Mouse (Mus musculus) ES-Bruce4 (cell line): Measurements from ENCODE around the gene Bmp5.

ENCODE experiments used
- CTCF ChIP-seq: IDR thresholded peaks from one replicate; pipeline ENCODE4 v1.8.1; 2011; ENCODE audit warnings: low read depth, low read length
- POLR2A ChIP-seq: IDR thresholded peaks from one replicate; pipeline ENCODE4 v1.8.1; 2011; ENCODE audit warnings: low read length; ENCODE audit not compliant: insufficient read depth

GRCm38 (mm10) chr9:75776153-75776552, 989 bp downstream of the Bmp5 start:
- no peak for TF ChIP-seq POLR2A
- no peak for TF ChIP-seq CTCF
